Mouse (Mus musculus) heart, embryonic 12.5 days (tissue): ENCODE measurements around the gene Fam129b. TPM values are rescaled to one million over a fixed set of nuclear protein-coding genes. Genes with fewer than 3 reads are reported as not detected.
"Not testable (repeated sequence)": the region's sequence is repeated elsewhere in the genome, so short reads cannot be mapped to it uniquely, and the experiment has no call there.

Experiments
- ATAC-seq: fragments of 200-750 bp; cut with Nextera tagmentation; 2 replicates; pipeline ENCODE4 v1.8.0; 2017; ENCODE audit warnings: moderate TSS enrichment, moderate library complexity; ENCODE audit not compliant: insufficient number of reproducible peaks, low FRiP score
- H3K27ac ChIP-seq: fragments of 300-500 bp; sonication (generic); 2 replicates; pipeline ENCODE4 v1.5.1; 2016; ENCODE audit warnings: mild to moderate bottlenecking, moderate library complexity; ENCODE audit not compliant: poor library complexity, severe bottlenecking
- H3K27me3 ChIP-seq: fragments of 300-500 bp; sonication (generic); replicated peaks from 2 replicates; pipeline ENCODE4 v1.6.1; 2016; ENCODE audit warnings: mild to moderate bottlenecking, moderate library complexity
- H3K36me3 ChIP-seq: fragments of 300-500 bp; sonication (generic); 2 replicates; pipeline ENCODE4 v1.6.1; 2016; ENCODE audit warnings: mild to moderate bottlenecking, moderate library complexity
- H3K4me1 ChIP-seq: fragments of 300-500 bp; sonication (generic); replicated peaks from 2 replicates; pipeline ENCODE4 v1.6.1; 2016; ENCODE audit warnings: mild to moderate bottlenecking
- H3K4me2 ChIP-seq: fragments of 300-500 bp; sonication (generic); 2 replicates; pipeline ENCODE4 v1.6.1; 2016; ENCODE audit warnings: mild to moderate bottlenecking, moderate library complexity
- H3K4me3 ChIP-seq: fragments of 300-500 bp; sonication (generic); 2 replicates; pipeline ENCODE4 v1.5.1; 2016; ENCODE audit warnings: mild to moderate bottlenecking
- H3K9ac ChIP-seq: fragments of 300-500 bp; sonication (generic); 2 replicates; pipeline ENCODE4 v1.6.1; 2016; ENCODE audit warnings: mild to moderate bottlenecking, moderate library complexity
- H3K9me3 ChIP-seq: fragments of 300-500 bp; sonication (generic); replicated peaks from 2 replicates; pipeline ENCODE4 v1.6.1; 2016; ENCODE audit warnings: mild to moderate bottlenecking, moderate library complexity
- WGBS: fragments of 180-500 bp; shearing (Covaris S2); methylation state at CpG from one replicate; pipeline ENCODE4 v1.1.7; 2016; 5-methylcytosine and 5-hydroxymethylcytosine counted together
- polyA plus RNA-seq: library from polyadenylated mRNA; unstranded; fragments of >200 nt; fragmentation: Nextera tagmentation; extraction: Ambion mirVana; gene quantifications from 2 replicates; pipeline ENCODE4 v1.2.1, GENCODE M21; 2016

The Fam129b gene
- polyA plus RNA-seq, 1 experiment from 2014 or later: 62.0 TPM

GRCm38 (mm10) chr2:32846805-32847467 lies 29.0 kb upstream of the Fam129b start, which contains the start of gene Stxbp1:
TSS of gene Stxbp1 (minus strand) at chr2:32847245.
- peak within 1 kb of the TSS; percentile 86 for H3K9ac ChIP-seq
- peaks cover 14% of the 10 kb centered on the region for H3K27me3 ChIP-seq
- peak; percentile 94 for ATAC-seq
- H3K4me2 ChIP-seq: peak within 1 kb of the TSS; percentile 93
- 0 out of 2 replicates have a peak, but pooled peaks cover 1% of the 10 kb centered on the region for H3K36me3 ChIP-seq
- under 1% methylated on average over 72 of the region's 78 CpGs for WGBS
- no peaks in the 10 kb centered on the region for H3K9me3 ChIP-seq
- peak within 1 kb of the TSS; percentile 86 for H3K4me3 ChIP-seq
- H3K27ac ChIP-seq: peak within 1 kb of the TSS; percentile 88
- peaks cover 16% of the 10 kb centered on the region for H3K4me1 ChIP-seq

DNA sequence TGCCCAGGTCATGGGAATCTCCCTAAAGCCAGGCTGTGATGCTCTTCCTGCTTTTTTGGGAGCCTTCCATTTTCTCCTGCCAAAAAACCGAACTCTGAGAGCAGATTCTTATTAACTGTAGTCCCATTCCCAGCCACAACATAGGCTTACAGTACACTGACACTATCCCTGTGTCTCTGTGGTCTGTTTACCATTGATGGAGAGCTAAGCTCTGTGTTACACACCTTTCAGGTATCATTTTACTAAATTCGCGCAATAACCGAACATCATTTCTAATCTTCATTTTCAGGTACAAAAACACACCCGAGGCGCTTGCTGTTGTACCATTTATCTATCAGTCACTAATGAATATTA lies 28.5 kb upstream of the Fam129b start:
- no peak for ATAC-seq
- H3K27ac ChIP-seq: no peak overlapping the region
- no peaks in the 10 kb centered on the region for H3K36me3 ChIP-seq
- H3K9me3 ChIP-seq: no peaks in the 10 kb centered on the region
- H3K4me3 ChIP-seq: peak overlapping the region; percentile 86; the same call in 1 of the 2 replicates
- 35% methylated on average over 6 of the region's 6 CpGs for WGBS
- no peak overlapping the region for H3K9ac ChIP-seq
- peak overlapping the region; percentile 93 for H3K4me2 ChIP-seq
- peaks cover 20% of the 10 kb centered on the region for H3K4me1 ChIP-seq
- H3K27me3 ChIP-seq: peaks cover 20% of the 10 kb centered on the region

- Histone ChIP-seq H3K9me3 (no peaks in the 10 kb centered on the region), H3K27ac (no peak overlapping the region), H3K4me1 (peaks cover 6% of the 10 kb centered on the region), H3K36me3 (no peaks in the 10 kb centered on the region), H3K4me2 (peak overlapping the region; percentile 10; the same call in 1 of the 2 replicates), H3K27me3 (peaks cover 28% of the 10 kb centered on the region), H3K9ac (no peak overlapping the region), H3K4me3 (no peak overlapping the region)
- 2% methylated on average over 20 of the region's 20 CpGs for WGBS
- no peak for ATAC-seq
These were observed 23.8 kb upstream of the Fam129b start for GRCm38 (mm10) chr2:32852156-32852555.

GRCm38 (mm10) chr2:32853716-32854115 lies 22.2 kb upstream of the Fam129b start:
- not testable (repeated sequence) for H3K9me3 ChIP-seq, ATAC-seq, H3K4me2 ChIP-seq, H3K4me1 ChIP-seq, H3K27ac ChIP-seq, H3K4me3 ChIP-seq, H3K9ac ChIP-seq, H3K36me3 ChIP-seq
- 71% methylated on average over 4 of the region's 4 CpGs for WGBS
- H3K27me3 ChIP-seq: peaks cover 28% of the 10 kb centered on the region

GRCm38 (mm10) chr2:32854206-32854605 lies 21.7 kb upstream of the Fam129b start:
- H3K27me3 ChIP-seq: peaks cover 28% of the 10 kb centered on the region
- 4% methylated on average over 8 of the region's 8 CpGs for WGBS
- H3K9ac ChIP-seq: no peak overlapping the region
- H3K4me1 ChIP-seq: peaks cover 6% of the 10 kb centered on the region; the same call in 1 of the 2 replicates
- H3K27ac ChIP-seq: no peak overlapping the region
- H3K36me3 ChIP-seq: no peaks in the 10 kb centered on the region
- no peak overlapping the region for H3K4me2 ChIP-seq
- H3K9me3 ChIP-seq: no peaks in the 10 kb centered on the region
- no peak overlapping the region for H3K4me3 ChIP-seq
- 0 out of 2 replicates have a peak, but pooled peaks have one; percentile 69 for ATAC-seq

- Histone ChIP-seq H3K9me3 (no peaks in the 10 kb centered on the region), H3K4me3 (no peak overlapping the region), H3K27ac (no peak overlapping the region), H3K4me2 (no peak overlapping the region), H3K36me3 (no peaks in the 10 kb centered on the region), H3K27me3 (peaks cover 28% of the 10 kb centered on the region), H3K9ac (no peak overlapping the region), H3K4me1 (peaks cover 6% of the 10 kb centered on the region; the same call in 1 of the 2 replicates)
- WGBS: 59% methylated on average over 7 of the region's 7 CpGs
- ATAC-seq: no peak
These were observed 20.7 kb upstream of the Fam129b start for GRCm38 (mm10) chr2:32855046-32855785.

- WGBS: 52% methylated on average over 5 of the region's 5 CpGs
- peaks cover 6% of the 10 kb centered on the region; the same call in 1 of the 2 replicates for H3K4me1 ChIP-seq
- no peak overlapping the region for H3K4me2 ChIP-seq
- no peak for ATAC-seq
- peaks cover 23% of the 10 kb centered on the region for H3K27me3 ChIP-seq
- H3K36me3 ChIP-seq: no peaks in the 10 kb centered on the region
- H3K9ac ChIP-seq: no peak overlapping the region
- no peaks in the 10 kb centered on the region for H3K9me3 ChIP-seq
- no peak overlapping the region for H3K27ac ChIP-seq
- H3K4me3 ChIP-seq: no peak overlapping the region
These were observed 20.0 kb upstream of the Fam129b start for GRCm38 (mm10) chr2:32855790-32856465.

DNA sequence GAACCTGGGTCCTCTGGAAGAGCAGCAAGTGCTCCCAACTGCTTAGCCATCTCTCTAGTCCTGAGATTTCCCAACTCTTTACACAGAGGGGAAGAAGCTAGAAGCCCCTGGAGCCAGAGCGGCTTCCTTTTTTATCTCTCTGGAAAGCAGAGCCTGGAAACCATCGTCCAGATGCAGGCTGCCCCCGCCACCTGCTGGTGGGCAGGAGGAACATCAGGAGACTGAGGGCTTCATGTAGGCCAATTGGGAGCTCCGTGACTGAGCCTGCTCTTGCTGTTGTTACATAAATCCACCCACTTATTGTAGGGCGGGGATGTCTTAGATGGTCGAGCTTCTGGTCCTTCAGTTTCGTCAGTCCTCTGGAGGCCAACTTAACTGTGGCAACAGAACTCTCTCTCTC lies 18.3 kb upstream of the Fam129b start:
- Histone ChIP-seq H3K27me3 (peaks cover 7% of the 10 kb centered on the region), H3K9me3 (no peaks in the 10 kb centered on the region), H3K27ac (no peak overlapping the region), H3K4me2 (no peak overlapping the region), H3K36me3 (no peaks in the 10 kb centered on the region), H3K9ac (no peak overlapping the region), H3K4me1 (peaks cover under 1% of the 10 kb centered on the region; the same call in 1 of the 2 replicates), H3K4me3 (no peak overlapping the region)
- WGBS: 2% methylated on average over 7 of the region's 7 CpGs
- 0 out of 2 replicates have a peak, but pooled peaks have one; percentile 40 for ATAC-seq

GRCm38 (mm10) chr2:32859010-32859621 lies 16.8 kb upstream of the Fam129b start:
- H3K27me3 ChIP-seq: no peaks in the 10 kb centered on the region
- H3K27ac ChIP-seq: no peak overlapping the region
- no peaks in the 10 kb centered on the region for H3K9me3 ChIP-seq
- 0 out of 2 replicates have a peak, but pooled peaks have one; percentile 34 for ATAC-seq
- H3K4me3 ChIP-seq: no peak overlapping the region
- WGBS: 43% methylated on average over 10 of the region's 10 CpGs
- H3K9ac ChIP-seq: no peak overlapping the region
- H3K36me3 ChIP-seq: no peaks in the 10 kb centered on the region
- H3K4me1 ChIP-seq: no peaks in the 10 kb centered on the region
- H3K4me2 ChIP-seq: no peak overlapping the region

DNA sequence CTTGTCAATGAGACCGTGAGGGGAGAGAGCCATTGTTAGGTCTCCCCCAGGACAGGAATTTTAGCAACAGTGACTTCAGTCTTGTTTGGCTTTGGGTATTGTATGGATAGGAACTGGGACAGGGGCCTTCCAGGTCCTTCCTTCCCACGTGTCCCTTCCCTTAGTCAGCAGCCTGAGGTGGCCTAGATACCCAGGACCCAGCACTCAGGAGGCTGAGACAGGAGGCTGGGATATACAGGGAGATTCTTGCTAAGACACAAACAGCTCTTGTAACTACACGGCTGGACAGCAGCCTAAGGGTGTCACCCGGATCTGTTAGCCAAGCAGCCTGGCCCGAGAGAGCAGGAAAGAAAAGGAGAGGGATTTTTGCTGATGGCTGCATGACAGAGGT lies 16.3 kb upstream of the Fam129b start:
- no peak for ATAC-seq
- Histone ChIP-seq H3K9ac (no peak overlapping the region), H3K4me1 (no peaks in the 10 kb centered on the region), H3K27ac (no peak overlapping the region), H3K36me3 (no peaks in the 10 kb centered on the region), H3K4me3 (no peak overlapping the region), H3K27me3 (no peaks in the 10 kb centered on the region), H3K9me3 (no peaks in the 10 kb centered on the region), H3K4me2 (no peak overlapping the region)
- WGBS: 71% methylated on average over 5 of the region's 5 CpGs

DNA sequence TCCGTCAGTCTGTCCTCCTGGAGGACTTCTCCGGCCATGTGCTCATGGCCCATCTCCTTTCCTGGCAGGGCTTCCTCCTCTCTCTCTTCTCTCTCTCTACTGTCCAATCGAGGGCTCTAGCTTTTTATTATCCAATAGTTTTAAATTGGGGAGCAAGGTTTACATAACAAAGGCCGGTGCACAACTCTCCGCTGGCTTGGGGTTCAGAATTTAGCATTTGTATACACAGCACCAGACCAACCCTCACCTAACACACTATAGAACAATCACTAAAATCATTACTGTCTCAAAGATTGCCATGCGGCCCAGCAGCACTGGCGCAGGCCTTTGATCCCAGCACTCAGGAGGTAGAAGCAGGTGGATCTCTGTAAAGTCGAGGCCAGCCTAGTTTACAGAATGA lies 15.1 kb upstream of the Fam129b start:
- H3K9ac ChIP-seq: no peak overlapping the region
- H3K4me3 ChIP-seq: no peak overlapping the region
- H3K9me3 ChIP-seq: no peaks in the 10 kb centered on the region
- H3K36me3 ChIP-seq: no peaks in the 10 kb centered on the region
- no peak overlapping the region for H3K27ac ChIP-seq
- ATAC-seq: no peak
- H3K4me2 ChIP-seq: no peak overlapping the region
- WGBS: 79% methylated on average over 8 of the region's 8 CpGs
- H3K4me1 ChIP-seq: no peaks in the 10 kb centered on the region
- H3K27me3 ChIP-seq: no peaks in the 10 kb centered on the region
